Mouse (Mus musculus): ENCODE data around the gene Ctc1.

DNA sequence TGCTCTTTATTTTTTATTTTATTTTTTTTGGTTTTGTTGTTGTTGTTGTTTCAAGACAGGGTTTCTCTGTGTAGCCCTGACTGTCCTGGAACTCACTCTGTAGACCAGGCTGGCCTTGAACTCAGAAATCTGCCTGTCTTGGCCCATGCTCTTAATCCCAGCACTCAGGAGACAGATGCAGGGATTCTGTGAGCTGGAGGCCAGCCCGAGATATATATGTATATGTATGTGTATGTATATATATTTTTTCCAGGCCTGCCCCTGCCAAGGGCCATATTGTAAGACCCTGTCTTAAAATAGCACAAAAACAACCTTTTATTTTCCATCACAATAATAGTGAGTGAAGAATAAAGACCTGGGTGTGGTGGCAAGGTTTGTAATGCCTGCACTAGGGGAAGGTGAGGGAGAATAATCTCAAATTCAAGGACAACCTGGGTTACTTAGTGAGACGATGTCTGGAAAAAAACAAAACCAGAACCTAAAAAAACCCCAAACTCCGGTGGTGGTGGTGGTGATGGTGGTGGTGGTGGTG, 49.7 kb downstream of the Ctc1 start:
- no peak for TF ChIP-seq CTCF (IDR thresholded peaks at IDR 0.05; ENCODE audit: low read depth)
- no peak for TF ChIP-seq EP300 (IDR thresholded peaks at IDR 0.05; ENCODE audit: low read depth)
